Mouse (Mus musculus): Measurements from ENCODE around the gene Serpina16. TPM values are rescaled to one million over a fixed set of nuclear protein-coding genes. Genes with fewer than 3 reads are reported as not detected.
"Not testable (repeated sequence)": the region's sequence is repeated elsewhere in the genome, so short reads cannot be mapped to it uniquely, and the experiment has no call there.

Serpina16 gene
- polyA plus RNA-seq, 1 experiment = not detected

GRCm38 (mm10) chr12:103673179-103673578 is 2.8 kb downstream of the Serpina16 start:
- no peaks in the 10 kb centered on the region for H3K36me3 ChIP-seq (ENCODE audit: control insufficient read depth, insufficient read depth, low read length)
- no peaks in the 10 kb centered on the region for H3K27me3 ChIP-seq (ENCODE audit: control insufficient read depth, insufficient read depth, low read length)
- no peak overlapping the region for H3K4me3 ChIP-seq (ENCODE audit: low read depth, low read length)
- WGBS = 46% methylated on average over 2 of the region's 2 CpGs
- peaks cover 8% of the 10 kb centered on the region; the same call in 1 of the 2 replicates for H3K4me1 ChIP-seq (ENCODE audit: control insufficient read depth, insufficient read depth, insufficient read length, low read length)
- TF ChIP-seq POLR2A (IDR thresholded peaks at IDR 0.05; ENCODE audit: low read depth, low read length) (no peak), CTCF (IDR thresholded peaks at IDR 0.05; ENCODE audit: extremely low read depth, insufficient read length, insufficient replicate concordance, low read depth, low read length) (no peak)
- no peak overlapping the region for H3K27ac ChIP-seq (ENCODE audit: insufficient read depth, low read depth, low read length)

- no peak overlapping the region for H3K27ac ChIP-seq (ENCODE audit: insufficient read depth, low read depth, low read length)
- H3K4me1 ChIP-seq (ENCODE audit: control insufficient read depth, insufficient read depth, insufficient read length, low read length) = peaks cover 8% of the 10 kb centered on the region; the same call in 1 of the 2 replicates
- TF ChIP-seq CTCF (IDR thresholded peaks at IDR 0.05; ENCODE audit: extremely low read depth, insufficient read length, insufficient replicate concordance, low read depth, low read length) (no peak), POLR2A (IDR thresholded peaks at IDR 0.05; ENCODE audit: low read depth, low read length) (no peak)
- WGBS = 79% methylated on average over 3 of the region's 3 CpGs
- no peak overlapping the region for H3K4me3 ChIP-seq (ENCODE audit: low read depth, low read length)
- no peaks in the 10 kb centered on the region for H3K36me3 ChIP-seq (ENCODE audit: control insufficient read depth, insufficient read depth, low read length)
- no peaks in the 10 kb centered on the region for H3K27me3 ChIP-seq (ENCODE audit: control insufficient read depth, insufficient read depth, low read length)
These were observed 4.5 kb downstream of the Serpina16 start for GRCm38 (mm10) chr12:103671483-103671882.

GRCm38 (mm10) chr12:103670964-103671363 is 5.0 kb downstream of the Serpina16 start:
- peaks cover 8% of the 10 kb centered on the region; the same call in 1 of the 2 replicates for H3K4me1 ChIP-seq (ENCODE audit: control insufficient read depth, insufficient read depth, insufficient read length, low read length)
- WGBS = 68% methylated on average over 2 of the region's 2 CpGs
- H3K27me3 ChIP-seq (ENCODE audit: control insufficient read depth, insufficient read depth, low read length) = no peaks in the 10 kb centered on the region
- H3K27ac ChIP-seq (ENCODE audit: insufficient read depth, low read depth, low read length) = no peak overlapping the region
- no peaks in the 10 kb centered on the region for H3K36me3 ChIP-seq (ENCODE audit: control insufficient read depth, insufficient read depth, low read length)
- TF ChIP-seq POLR2A (IDR thresholded peaks at IDR 0.05; ENCODE audit: low read depth, low read length) (no peak), CTCF (IDR thresholded peaks at IDR 0.05; ENCODE audit: extremely low read depth, insufficient read length, insufficient replicate concordance, low read depth, low read length) (no peak)
- H3K4me3 ChIP-seq (ENCODE audit: low read depth, low read length) = no peak overlapping the region

GRCm38 (mm10) chr12:103670344-103670743 is 5.6 kb downstream of the Serpina16 start:
- H3K27me3 ChIP-seq (ENCODE audit: control insufficient read depth, insufficient read depth, low read length) = no peaks in the 10 kb centered on the region

GRCm38 (mm10) chr12:103665286-103665685 is 10.7 kb downstream of the Serpina16 start:
- 43% methylated on average over 3 of the region's 3 CpGs for WGBS
- no peaks in the 10 kb centered on the region for H3K36me3 ChIP-seq (ENCODE audit: control insufficient read depth, insufficient read depth, low read length)
- H3K27ac ChIP-seq (ENCODE audit: insufficient read depth, low read depth, low read length) = no peak overlapping the region
- no peak overlapping the region for H3K4me3 ChIP-seq (ENCODE audit: low read depth, low read length)
- H3K27me3 ChIP-seq (ENCODE audit: control insufficient read depth, insufficient read depth, low read length) = no peaks in the 10 kb centered on the region
- H3K4me1 ChIP-seq (ENCODE audit: control insufficient read depth, insufficient read depth, insufficient read length, low read length) = peaks cover 6% of the 10 kb centered on the region; the same call in 1 of the 2 replicates
- TF ChIP-seq POLR2A (IDR thresholded peaks at IDR 0.05; ENCODE audit: low read depth, low read length) = no peak
- no peak for TF ChIP-seq CTCF (IDR thresholded peaks at IDR 0.05; ENCODE audit: extremely low read depth, insufficient read length, insufficient replicate concordance, low read depth, low read length)

More at GRCm38 (mm10) chr12:103670344-103670743, 5.6 kb downstream of the Serpina16 start:
- TF ChIP-seq CTCF (IDR thresholded peaks at IDR 0.05; ENCODE audit: extremely low read depth, insufficient read length, insufficient replicate concordance, low read depth, low read length) = no peak
- TF ChIP-seq POLR2A (IDR thresholded peaks at IDR 0.05; ENCODE audit: low read depth, low read length) = no peak
- Histone ChIP-seq H3K27ac (ENCODE audit: insufficient read depth, low read depth, low read length) (no peak overlapping the region), H3K4me3 (ENCODE audit: low read depth, low read length) (no peak overlapping the region), H3K4me1 (ENCODE audit: control insufficient read depth, insufficient read depth, insufficient read length, low read length) (peaks cover 8% of the 10 kb centered on the region; the same call in 1 of the 2 replicates), H3K36me3 (ENCODE audit: control insufficient read depth, insufficient read depth, low read length) (no peaks in the 10 kb centered on the region)
- WGBS = 51% methylated on average over 5 of the region's 5 CpGs

GRCm38 (mm10) chr12:103662053-103662452 is 13.9 kb downstream of the Serpina16 start:
- not testable (repeated sequence) for H3K4me3 ChIP-seq (ENCODE audit: low read depth, low read length); H3K4me1 ChIP-seq (ENCODE audit: control insufficient read depth, insufficient read depth, insufficient read length, low read length); H3K27me3 ChIP-seq (ENCODE audit: control insufficient read depth, insufficient read depth, low read length); H3K27ac ChIP-seq (ENCODE audit: insufficient read depth, low read depth, low read length); H3K36me3 ChIP-seq (ENCODE audit: control insufficient read depth, insufficient read depth, low read length)

GRCm38 (mm10) chr12:103660076-103660475 is 15.9 kb downstream of the Serpina16 start:
- H3K27me3 ChIP-seq (ENCODE audit: control insufficient read depth, insufficient read depth, low read length) = no peaks in the 10 kb centered on the region
- H3K27ac ChIP-seq (ENCODE audit: insufficient read depth, low read depth, low read length) = no peak overlapping the region
- no peak overlapping the region for H3K4me3 ChIP-seq (ENCODE audit: low read depth, low read length)
- no peak for TF ChIP-seq POLR2A (IDR thresholded peaks at IDR 0.05; ENCODE audit: low read depth, low read length)
- TF ChIP-seq CTCF (IDR thresholded peaks at IDR 0.05; ENCODE audit: extremely low read depth, insufficient read length, insufficient replicate concordance, low read depth, low read length) = no peak
- WGBS = 92% methylated on average over 5 of the region's 5 CpGs
- no peaks in the 10 kb centered on the region for H3K36me3 ChIP-seq (ENCODE audit: control insufficient read depth, insufficient read depth, low read length)
- no peaks in the 10 kb centered on the region; the same call in 1 of the 2 replicates for H3K4me1 ChIP-seq (ENCODE audit: control insufficient read depth, insufficient read depth, insufficient read length, low read length)

GRCm38 (mm10) chr12:103659171-103659570 is 16.8 kb downstream of the Serpina16 start:
- H3K27ac ChIP-seq (ENCODE audit: insufficient read depth, low read depth, low read length) = no peak overlapping the region
- no peaks in the 10 kb centered on the region; the same call in 1 of the 2 replicates for H3K4me1 ChIP-seq (ENCODE audit: control insufficient read depth, insufficient read depth, insufficient read length, low read length)
- no peaks in the 10 kb centered on the region for H3K36me3 ChIP-seq (ENCODE audit: control insufficient read depth, insufficient read depth, low read length)
- WGBS = 70% methylated on average over 2 of the region's 2 CpGs
- no peaks in the 10 kb centered on the region for H3K27me3 ChIP-seq (ENCODE audit: control insufficient read depth, insufficient read depth, low read length)
- H3K4me3 ChIP-seq (ENCODE audit: low read depth, low read length) = no peak overlapping the region
- TF ChIP-seq POLR2A (IDR thresholded peaks at IDR 0.05; ENCODE audit: low read depth, low read length) = no peak
- TF ChIP-seq CTCF (IDR thresholded peaks at IDR 0.05; ENCODE audit: extremely low read depth, insufficient read length, insufficient replicate concordance, low read depth, low read length) = no peak

Data from small intestine, adult 2 months (tissue).